21 mouse cellular contexts compared by ENCODE assay signal in genomic region chr3:40527218-40527617, GRCm38 (mm10). TPM values are rescaled to one million over a fixed set of nuclear protein-coding genes. Genes with fewer than 3 reads are reported as not detected.
DNase-seq lines count a peak whose midpoint lies in the region; ATAC-seq and TF ChIP-seq lines count a peak whose summit lies in the region.
"Had no signal": no experiment of that assay in that cellular context is flagged by ENCODE, and none has a peak within 500 bp of the region (broad histone marks: within the 10 kb centered on the region; RNA-seq: fewer than 3 reads in every experiment).

No protein-coding gene starts in this region.

- DNase-seq in hindbrain, embryonic 10.5 days (ENCODE audit: low spot score) = no peak
- DNase-seq in kidney, adult 2 months = no peak
- no peak for DNase-seq in lung, adult 2 months
- DNase-seq: B cell, adult 2 months; cerebellum, adult 18-20 months; cerebellum, adult 9-10 months; cerebellum, postnatal 14 days; gastrocnemius, postnatal 10 days; gastrocnemius, postnatal 36 days; heart, adult 2 months had no signal

- no peak overlapping the region for H3K4me3 ChIP-seq in hindbrain, embryonic 15.5 days
- H3K4me3 ChIP-seq in hindbrain, embryonic 10.5 days = no peak overlapping the region; the same call in 1 of the 2 replicates
- no peak overlapping the region for H3K4me3 ChIP-seq in kidney, embryonic 15.5 days (replicated peaks)
- no peak overlapping the region for H3K4me3 ChIP-seq in kidney, adult 2 months (ENCODE audit: insufficient read depth, low read depth, low read length)
- H3K4me3 ChIP-seq in lung, embryonic 15.5 days = no peak overlapping the region
- no peak overlapping the region for H3K4me3 ChIP-seq in lung, adult 2 months (replicated peaks; ENCODE audit: extremely low read depth, low read depth, low read length)
- H3K4me3 ChIP-seq: forebrain, embryonic 10.5 days; forebrain, embryonic 13.5 days; heart, adult 2 months; heart, embryonic 10.5 days; hindbrain, embryonic 12.5 days had no signal

- H3K9ac ChIP-seq in hindbrain, embryonic 15.5 days = no peak overlapping the region
- H3K9ac ChIP-seq in kidney, embryonic 15.5 days = no peak overlapping the region
- H3K9ac ChIP-seq in lung, embryonic 15.5 days = no peak overlapping the region
- H3K9ac ChIP-seq: forebrain, embryonic 13.5 days; hindbrain, embryonic 12.5 days had no signal

- no peak for TF ChIP-seq CTCF in kidney, adult 2 months (conservative IDR thresholded peaks at IDR 0.05; ENCODE audit: insufficient read depth, insufficient read length, low read depth, low read length)
- TF ChIP-seq CTCF in lung, adult 2 months (IDR thresholded peaks at IDR 0.05; ENCODE audit: insufficient read depth, low read length) = no peak

- ATAC-seq in hindbrain, embryonic 15.5 days (ENCODE audit: low FRiP score, low read depth) = no peak
- no peak for ATAC-seq in kidney, embryonic 15.5 days (replicated peaks; ENCODE audit: low FRiP score)
- no peak for ATAC-seq in lung, embryonic 15.5 days (ENCODE audit: borderline replicate concordance, extremely low read depth, low FRiP score, low TSS enrichment)
- ATAC-seq: forebrain, embryonic 13.5 days; forebrain, embryonic 16.5 days; Patski had no signal

- 40% methylated on average over 10 of the region's 10 CpGs for WGBS in hindbrain, embryonic 15.5 days
- 56% methylated on average over 10 of the region's 10 CpGs for WGBS in hindbrain, embryonic 10.5 days
- WGBS in kidney, embryonic 15.5 days = 41% methylated on average over 10 of the region's 10 CpGs
- 45% methylated on average over 10 of the region's 10 CpGs for WGBS in kidney, adult 2 months
- 34% methylated on average over 10 of the region's 10 CpGs for WGBS in lung, embryonic 15.5 days
- 40% methylated on average over 10 of the region's 10 CpGs for WGBS in lung, adult 2 months

- peaks cover 23% of the 10 kb centered on the region for H3K4me1 ChIP-seq in hindbrain, embryonic 15.5 days (replicated peaks)
- H3K4me1 ChIP-seq in hindbrain, embryonic 10.5 days (replicated peaks) = peaks cover 31% of the 10 kb centered on the region
- H3K4me1 ChIP-seq in kidney, embryonic 15.5 days = peaks cover 21% of the 10 kb centered on the region
- 0 out of 2 replicates have a peak, but pooled peaks cover 4% of the 10 kb centered on the region for H3K4me1 ChIP-seq in kidney, adult 2 months (ENCODE audit: control insufficient read depth, insufficient read depth, low read length)
- peaks cover 32% of the 10 kb centered on the region for H3K4me1 ChIP-seq in lung, embryonic 15.5 days
- peaks cover 4% of the 10 kb centered on the region for H3K4me1 ChIP-seq in lung, adult 2 months (ENCODE audit: control insufficient read depth, insufficient read depth, low read length)

- H3K36me3 ChIP-seq in hindbrain, embryonic 15.5 days = no peaks in the 10 kb centered on the region
- H3K36me3 ChIP-seq in hindbrain, embryonic 10.5 days = no peaks in the 10 kb centered on the region
- no peaks in the 10 kb centered on the region for H3K36me3 ChIP-seq in kidney, embryonic 15.5 days
- H3K36me3 ChIP-seq in kidney, adult 2 months (ENCODE audit: control insufficient read depth, insufficient read depth, low read length) = no peaks in the 10 kb centered on the region
- no peaks in the 10 kb centered on the region for H3K36me3 ChIP-seq in lung, embryonic 15.5 days
- H3K36me3 ChIP-seq: forebrain, embryonic 10.5 days; G1E; heart, embryonic 10.5 days; hindbrain, embryonic 12.5 days had no signal

- TF ChIP-seq POLR2A in kidney, adult 2 months (IDR thresholded peaks at IDR 0.05; ENCODE audit: low read depth, low read length) = no peak
- TF ChIP-seq POLR2A in lung, adult 2 months (IDR thresholded peaks at IDR 0.05; ENCODE audit: borderline replicate concordance, extremely low read depth, low read depth, low read length) = no peak

- peak overlapping the region; percentile 26 for H3K4me2 ChIP-seq in hindbrain, embryonic 15.5 days
- peak overlapping the region; percentile 27; the same call in 1 of the 2 replicates for H3K4me2 ChIP-seq in kidney, embryonic 15.5 days
- peak overlapping the region; percentile 27; the same call in 1 of the 2 replicates for H3K4me2 ChIP-seq in lung, embryonic 15.5 days
- H3K4me2 ChIP-seq: forebrain, embryonic 13.5 days; hindbrain, embryonic 12.5 days had no signal

- no peaks in the 10 kb centered on the region for H3K9me3 ChIP-seq in hindbrain, embryonic 15.5 days
- peaks cover 7% of the 10 kb centered on the region; the same call in 1 of the 2 replicates for H3K9me3 ChIP-seq in hindbrain, embryonic 10.5 days
- no peaks in the 10 kb centered on the region for H3K9me3 ChIP-seq in kidney, embryonic 15.5 days (replicated peaks)
- no peaks in the 10 kb centered on the region for H3K9me3 ChIP-seq in lung, embryonic 15.5 days
- H3K9me3 ChIP-seq: heart, embryonic 10.5 days; hindbrain, embryonic 12.5 days had no signal

- H3K27me3 ChIP-seq in hindbrain, embryonic 15.5 days = peaks cover 6% of the 10 kb centered on the region; the same call in 1 of the 2 replicates
- peaks cover 48% of the 10 kb centered on the region for H3K27me3 ChIP-seq in hindbrain, embryonic 10.5 days (ENCODE audit: insufficient read depth, poor library complexity, severe bottlenecking)
- H3K27me3 ChIP-seq in kidney, embryonic 15.5 days = peaks cover 32% of the 10 kb centered on the region
- H3K27me3 ChIP-seq in kidney, adult 2 months (replicated peaks; ENCODE audit: control insufficient read depth, insufficient read depth, low read length) = no peaks in the 10 kb centered on the region
- H3K27me3 ChIP-seq in lung, embryonic 15.5 days = peaks cover 17% of the 10 kb centered on the region; the same call in 1 of the 2 replicates
- H3K27me3 ChIP-seq: CH12.LX had no signal

- no peak overlapping the region for H3K27ac ChIP-seq in hindbrain, embryonic 15.5 days (replicated peaks)
- H3K27ac ChIP-seq in hindbrain, embryonic 10.5 days = no peak overlapping the region
- no peak overlapping the region for H3K27ac ChIP-seq in kidney, embryonic 15.5 days
- no peak overlapping the region for H3K27ac ChIP-seq in kidney, adult 2 months (ENCODE audit: insufficient read depth, low read depth, low read length)
- no peak overlapping the region for H3K27ac ChIP-seq in lung, embryonic 15.5 days
- H3K27ac ChIP-seq: forebrain, embryonic 10.5 days; forebrain, embryonic 13.5 days; heart, adult 2 months; heart, embryonic 10.5 days; hindbrain, embryonic 12.5 days had no signal

RNA-seq across cellular contexts. Expression of gene Intu, which starts 3.9 kb away (rescaled TPM):
- polyA plus RNA-seq in hindbrain, embryonic 15.5 days (2015; fragmentation: Nextera tagmentation; extraction: Ambion mirVana) = 3.4 and 3.9 TPM in 2 replicates
- polyA plus RNA-seq in hindbrain, embryonic 10.5 days (2016; fragmentation: Nextera tagmentation; extraction: Ambion mirVana) = 5.3 and 6.7 TPM in 2 replicates
- polyA plus RNA-seq in kidney, embryonic 15.5 days (2015; fragmentation: Nextera tagmentation; extraction: Ambion mirVana) = 3.4 TPM in 2 replicates
- 3.6 and 4.0 TPM in 2 replicates for polyA plus RNA-seq in kidney, adult 2 months (2012; rRNA removed)
- polyA plus RNA-seq in lung, embryonic 15.5 days (2015; fragmentation: Nextera tagmentation; extraction: Ambion mirVana) = 2.4 TPM in 2 replicates
- 3.0 and 4.0 TPM in 2 replicates for polyA plus RNA-seq in lung, adult 2 months (2012; rRNA removed)
